Mouse (Mus musculus): Measurements from ENCODE around the gene Defb33.

GRCm38 (mm10) chr8:20944610-20945009 lies 52.1 kb downstream of the Defb33 start, which contains the start of gene AY761185:
- TF ChIP-seq POLR2A (IDR thresholded peaks at IDR 0.05; ENCODE audit: low read depth, low read length) = no peak
- TF ChIP-seq CTCF (IDR thresholded peaks at IDR 0.05; ENCODE audit: borderline replicate concordance, insufficient read depth, low read length) = no peak

Measured in embryonic fibroblast, embryonic 13.5 days (primary cell).